Mouse (Mus musculus) embryo, embryonic 10.5 days (tissue): ENCODE results near the gene Slc7a5.

Source experiments
- DNase-seq: peaks from one replicate; pipeline ENCODE4 v3.0.0-alpha.2; 2015; ENCODE audit warnings: low spot score

Gene Slc7a5

DNA sequence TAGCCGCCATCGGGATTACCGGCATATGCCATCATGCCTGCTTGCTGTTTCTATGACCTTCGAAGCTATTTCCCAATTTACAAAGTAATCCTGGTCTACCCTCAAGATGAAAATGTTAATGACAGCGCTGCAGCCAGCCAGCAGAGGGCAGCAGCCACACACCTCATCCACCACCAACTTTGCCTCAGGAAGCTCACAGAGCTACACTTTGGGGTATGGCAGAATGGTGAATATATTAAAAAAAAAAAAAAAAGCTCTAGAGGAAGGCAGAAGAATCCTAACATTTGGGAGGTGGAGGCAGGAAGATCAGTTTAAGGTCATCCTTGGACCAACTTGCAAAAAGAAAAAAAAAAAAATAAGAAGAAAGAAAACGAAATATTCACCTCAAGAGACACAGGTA lies 57.5 kb downstream of the Slc7a5 start:
- DNase-seq = peak; percentile 88

- DNase-seq = no peak
Observed at GRCm38 (mm10) chr8:121849303-121849702, 58.2 kb downstream of the Slc7a5 start.

DNA sequence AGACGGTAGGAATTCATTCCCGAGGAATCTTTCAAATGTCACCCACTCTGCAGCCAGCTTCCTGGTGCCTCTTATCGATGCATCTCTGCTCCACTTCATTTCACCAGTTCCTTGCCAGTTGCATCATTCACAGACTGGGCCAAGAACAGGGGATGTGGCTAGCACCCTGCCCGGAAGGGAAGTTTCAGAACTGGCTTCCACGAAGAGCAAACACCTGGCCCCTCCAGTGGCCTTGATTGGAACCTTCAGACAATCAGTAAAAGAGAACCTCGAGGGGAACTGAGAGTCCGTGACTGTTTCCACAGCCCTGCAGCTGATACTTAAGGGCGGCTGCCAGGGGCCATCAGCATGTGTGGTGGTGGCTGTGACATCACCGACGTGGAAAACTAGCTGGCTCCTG lies 59.0 kb downstream of the Slc7a5 start:
- no peak for DNase-seq

DNA sequence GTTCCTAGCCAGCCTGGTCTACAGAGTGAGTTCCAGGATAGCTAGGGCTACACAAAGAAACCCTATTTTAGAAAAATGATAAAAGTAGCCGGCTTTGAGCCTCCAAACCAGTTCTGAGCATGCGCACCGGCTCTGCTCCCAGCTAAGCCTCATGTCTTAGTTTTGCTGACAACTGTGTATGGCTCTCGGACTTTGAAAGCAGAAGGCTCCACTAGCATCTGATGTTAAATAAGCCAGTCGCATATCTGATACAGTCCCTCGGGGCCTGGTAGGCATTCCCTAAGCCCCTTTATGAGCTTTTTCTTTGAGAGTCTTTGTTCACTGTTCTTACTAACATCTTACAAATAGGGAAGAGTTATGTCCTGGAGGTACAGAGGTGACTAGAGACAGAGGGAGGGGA lies 59.5 kb downstream of the Slc7a5 start:
- DNase-seq = no peak

DNA sequence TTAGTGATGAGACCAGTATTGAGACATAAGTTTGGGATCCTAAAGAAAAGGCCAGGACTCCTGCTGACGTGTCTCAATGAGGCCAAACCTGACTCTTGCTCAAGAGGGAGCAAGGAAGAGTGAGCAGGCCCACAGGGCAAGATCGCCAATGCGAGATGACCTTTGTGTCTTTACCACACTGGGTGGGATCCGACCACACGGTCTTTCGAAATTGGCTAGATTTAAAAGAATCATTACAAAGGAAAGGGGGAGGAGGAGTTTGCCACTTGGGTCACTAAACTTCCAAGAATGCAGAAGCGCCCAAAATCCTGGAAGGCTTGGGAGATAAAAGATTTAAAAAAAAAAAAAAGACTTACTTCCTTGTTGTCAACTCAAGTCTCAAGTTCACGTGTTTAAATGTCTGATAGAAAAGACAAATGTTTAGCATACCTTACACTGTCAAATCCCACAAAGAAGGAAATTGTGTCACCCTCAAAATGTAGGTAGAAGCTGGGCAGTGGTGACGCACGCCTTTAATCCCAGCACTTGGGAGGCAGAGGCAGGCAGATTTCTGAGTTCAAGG lies 60.2 kb downstream of the Slc7a5 start:
- no peak for DNase-seq

DNA sequence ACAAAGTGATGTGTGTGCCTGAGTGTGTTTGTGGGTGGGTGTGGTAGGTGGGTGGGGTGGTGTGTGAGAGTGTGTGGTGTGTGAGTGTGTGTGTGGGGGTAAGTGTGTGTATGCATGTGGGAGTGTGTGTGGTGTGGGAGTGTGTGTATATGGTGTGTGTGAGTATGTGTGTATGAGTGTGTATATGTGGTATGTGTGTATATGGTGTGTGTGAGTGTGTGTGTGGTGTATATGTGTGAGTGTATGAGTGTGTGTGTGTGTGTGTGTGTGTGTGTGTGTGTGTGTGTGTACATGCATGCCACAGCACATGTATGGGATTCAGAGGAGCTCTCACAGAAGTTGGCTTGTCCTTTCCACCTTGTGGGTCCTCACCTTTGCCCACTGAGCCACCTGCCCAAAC lies 60.7 kb downstream of the Slc7a5 start:
- no peak for DNase-seq

DNA sequence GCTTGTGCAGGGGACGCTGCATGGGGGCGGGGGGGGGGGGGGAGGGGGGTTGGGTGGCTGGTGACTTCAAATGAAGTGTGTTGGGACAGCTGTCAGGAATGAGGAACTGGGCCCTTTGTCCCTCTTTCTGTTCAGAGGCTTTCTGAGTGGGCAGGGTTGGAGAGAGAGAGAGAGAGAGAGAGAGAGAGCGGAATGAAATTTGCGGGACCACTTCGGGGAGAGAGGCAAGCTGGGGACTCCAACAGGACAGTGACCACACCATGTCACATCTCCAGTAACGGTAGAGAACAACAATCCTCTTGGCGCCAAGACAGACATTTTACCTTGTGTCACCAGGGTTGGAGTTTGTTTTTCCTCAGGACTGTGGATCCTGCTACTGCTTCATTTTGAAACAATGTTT lies 62.7 kb downstream of the Slc7a5 start:
- DNase-seq = no peak

- no peak for DNase-seq
Observed at GRCm38 (mm10) chr8:121843184-121843733, 64.2 kb downstream of the Slc7a5 start.

DNA sequence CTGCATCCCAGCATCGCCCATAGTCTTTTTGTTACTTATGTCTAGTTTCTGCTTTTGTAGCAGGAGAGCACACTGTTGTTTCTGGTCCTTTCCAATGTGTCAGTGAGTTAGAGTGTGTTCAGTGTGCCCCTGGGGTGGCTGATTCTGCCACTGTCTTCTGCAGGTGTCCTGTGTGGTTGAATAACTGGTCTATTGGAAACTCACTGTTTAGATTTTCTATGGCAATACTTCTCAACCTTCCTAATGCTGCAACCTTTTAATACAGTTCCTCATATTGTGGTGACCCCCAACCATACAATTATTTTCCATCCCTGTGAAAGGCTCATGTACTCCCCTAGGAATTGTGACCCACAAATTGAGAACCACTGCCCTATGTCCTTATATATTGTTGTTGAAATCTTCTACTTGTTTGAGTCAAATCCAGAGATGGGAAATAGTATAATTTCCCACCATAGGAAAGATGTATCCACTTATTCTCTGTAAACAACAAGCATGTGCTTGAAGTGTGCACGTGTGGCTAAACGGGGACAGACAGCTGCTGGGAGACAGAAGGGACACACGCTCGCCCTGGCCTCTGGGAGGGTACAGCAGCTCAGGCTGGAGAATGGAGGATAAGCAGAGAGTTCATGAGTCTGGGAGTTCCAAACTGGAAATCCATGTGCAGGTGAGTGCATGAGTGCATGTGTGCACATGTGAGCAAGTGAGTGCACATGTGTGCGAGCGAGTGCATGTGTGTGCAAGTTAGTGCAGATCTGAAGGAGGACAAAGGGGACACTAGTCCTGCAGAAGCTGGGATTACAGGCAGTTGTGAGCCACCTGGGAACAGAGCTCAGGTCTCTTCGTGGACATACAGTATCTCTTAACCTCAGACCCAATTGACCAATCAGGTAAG lies 65.2 kb downstream of the Slc7a5 start:
- no peak for DNase-seq

- DNase-seq = peak; percentile 56
Observed at GRCm38 (mm10) chr8:121841242-121841641, 66.3 kb downstream of the Slc7a5 start.

DNA sequence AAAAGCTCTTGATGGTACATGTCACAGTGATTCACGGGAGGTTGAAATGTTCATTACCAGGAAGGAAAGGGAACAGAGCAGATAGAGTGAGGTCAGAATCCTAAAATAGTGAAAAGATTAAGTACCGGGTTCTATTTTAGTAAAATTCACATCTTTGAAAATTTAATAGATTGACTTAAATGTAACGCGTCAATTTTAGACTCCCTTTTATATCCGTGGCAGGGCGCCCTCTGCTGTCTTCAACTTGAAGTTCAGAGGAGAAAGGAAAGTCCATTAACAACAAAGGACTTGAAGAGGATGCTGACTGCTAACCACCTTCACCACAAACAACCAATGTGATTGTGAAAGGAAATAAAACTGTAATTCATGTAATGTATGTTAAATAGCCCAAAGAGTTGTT lies 75.0 kb downstream of the Slc7a5 start:
- peak; percentile 85 for DNase-seq

DNA sequence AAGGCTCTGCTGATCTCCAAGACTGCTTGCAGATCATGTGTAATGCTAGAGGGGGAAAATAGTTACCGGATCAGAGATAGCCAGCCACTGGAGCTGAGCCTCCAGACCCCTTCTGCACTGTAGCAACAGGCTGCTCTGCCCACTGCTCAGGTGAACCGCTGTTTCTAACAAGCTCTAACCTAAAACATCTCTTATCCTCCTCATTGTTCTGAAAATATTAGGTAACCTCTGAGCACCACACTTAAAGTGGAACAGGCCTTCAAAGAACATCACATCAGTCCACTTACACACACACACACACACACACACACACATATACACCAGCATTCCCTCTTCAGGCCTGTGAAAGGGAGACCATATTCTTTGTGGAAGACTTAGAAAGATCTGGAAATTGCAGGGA lies 75.4 kb downstream of the Slc7a5 start:
- no peak for DNase-seq
